Mouse (Mus musculus): ENCODE data around the gene Nprl2.

GRCm38 (mm10) chr9:107567702-107568319 is 25.8 kb downstream of the Nprl2 start, which contains the start of gene Hyal2:
- TF ChIP-seq CTCF (IDR thresholded peaks at IDR 0.05; ENCODE audit: low read depth) (no peak), EP300 (IDR thresholded peaks at IDR 0.05; ENCODE audit: low read depth) (no peak)
